Mouse (Mus musculus): ENCODE data around the gene Dpp4. TPM values are rescaled to one million over a fixed set of nuclear protein-coding genes. Genes with fewer than 3 reads are reported as not detected.

The Dpp4 gene
- polyA plus RNA-seq, 1 experiment: 1.9 TPM

DNA sequence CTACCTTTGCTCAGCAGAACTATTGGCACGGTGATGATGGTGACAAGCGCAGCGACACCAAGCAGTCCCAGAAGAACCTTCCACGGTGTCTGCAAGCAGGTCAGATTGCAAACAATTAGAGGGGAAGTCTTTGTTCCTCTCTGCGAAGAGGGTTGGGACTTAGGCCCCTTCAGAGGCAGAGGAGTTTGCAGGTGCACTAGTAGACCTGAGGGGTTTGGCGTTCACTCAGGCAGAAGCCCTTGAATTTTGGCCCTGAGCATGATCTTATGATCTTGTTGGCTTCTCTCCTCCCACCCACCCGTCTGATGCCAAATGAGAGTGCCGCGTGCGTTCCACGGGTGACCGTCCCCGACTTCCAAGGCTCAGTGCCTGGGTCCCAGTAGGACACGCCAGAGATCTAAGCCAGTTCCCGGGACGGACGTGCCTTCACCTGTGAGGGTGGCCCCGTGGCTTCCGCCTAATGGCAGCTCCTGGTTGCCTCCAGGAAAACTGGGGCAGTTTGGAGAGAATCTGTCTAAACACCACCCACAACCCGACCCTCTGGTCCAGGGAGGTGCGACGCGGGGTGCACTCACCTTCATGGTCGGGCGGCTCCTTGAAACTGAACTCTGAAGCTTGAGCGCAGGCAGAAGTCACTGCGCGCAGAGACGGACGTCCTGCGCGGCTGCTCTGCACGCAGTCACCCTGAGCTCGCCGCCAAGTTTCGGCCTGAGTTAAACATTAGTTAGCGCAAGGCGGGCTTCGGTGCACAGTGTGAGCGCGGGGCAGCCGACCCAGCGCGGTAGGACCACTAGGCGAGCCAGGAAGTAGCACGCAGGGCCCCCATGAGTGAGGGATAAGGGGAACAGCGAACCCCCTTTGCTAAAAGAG is 585 bp downstream of the Dpp4 start:
- no peak for DNase-seq (ENCODE audit: extremely low spot score in 1 of 2, low spot score in 1 of 2)

DNA sequence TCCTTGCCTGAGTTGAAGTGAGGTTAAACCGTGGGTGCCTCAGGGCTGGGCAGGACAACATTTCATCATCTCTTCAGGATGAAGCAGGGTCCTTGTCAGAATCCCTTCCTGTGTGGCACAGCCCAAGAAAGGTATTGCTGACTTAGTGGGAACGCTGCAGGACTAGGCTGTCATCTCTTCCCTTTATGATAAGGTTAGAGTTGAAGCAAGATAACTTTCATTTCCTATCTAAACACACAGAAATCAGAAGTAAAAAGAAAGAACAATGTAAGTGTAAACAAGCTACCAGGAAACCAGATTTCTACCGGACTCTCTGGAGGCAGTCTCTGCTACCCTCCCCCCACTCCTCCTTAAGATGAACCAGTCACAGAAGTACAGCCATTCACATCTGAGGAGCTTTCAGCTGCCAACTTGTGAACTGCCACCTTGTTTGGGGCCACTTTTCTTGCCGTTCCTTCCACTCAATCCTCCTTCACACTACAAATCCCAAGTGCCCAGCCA is 3.3 kb downstream of the Dpp4 start:
- DNase-seq (ENCODE audit: extremely low spot score in 1 of 2, low spot score in 1 of 2): no peak

DNA sequence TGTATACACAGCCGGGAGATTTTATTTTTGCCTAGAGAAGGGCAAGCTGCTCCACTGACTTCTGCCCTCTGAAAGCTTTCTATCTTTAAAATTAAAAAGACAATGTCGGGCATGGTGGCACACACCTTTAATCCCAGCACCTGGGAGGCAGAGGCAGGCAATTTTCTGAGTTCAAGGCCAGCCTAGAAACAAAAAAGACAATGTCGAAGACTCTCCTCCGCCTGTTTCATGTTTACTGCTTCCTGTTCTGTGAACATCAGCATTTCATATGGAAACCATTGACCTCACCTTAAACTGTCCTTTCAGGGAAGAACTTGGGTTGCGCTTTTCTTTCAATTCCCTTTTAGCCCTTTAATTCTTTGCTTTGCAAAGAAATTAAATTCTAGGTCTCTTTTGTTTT is 3.8 kb downstream of the Dpp4 start:
- no peak for DNase-seq (ENCODE audit: extremely low spot score in 1 of 2, low spot score in 1 of 2)

DNA sequence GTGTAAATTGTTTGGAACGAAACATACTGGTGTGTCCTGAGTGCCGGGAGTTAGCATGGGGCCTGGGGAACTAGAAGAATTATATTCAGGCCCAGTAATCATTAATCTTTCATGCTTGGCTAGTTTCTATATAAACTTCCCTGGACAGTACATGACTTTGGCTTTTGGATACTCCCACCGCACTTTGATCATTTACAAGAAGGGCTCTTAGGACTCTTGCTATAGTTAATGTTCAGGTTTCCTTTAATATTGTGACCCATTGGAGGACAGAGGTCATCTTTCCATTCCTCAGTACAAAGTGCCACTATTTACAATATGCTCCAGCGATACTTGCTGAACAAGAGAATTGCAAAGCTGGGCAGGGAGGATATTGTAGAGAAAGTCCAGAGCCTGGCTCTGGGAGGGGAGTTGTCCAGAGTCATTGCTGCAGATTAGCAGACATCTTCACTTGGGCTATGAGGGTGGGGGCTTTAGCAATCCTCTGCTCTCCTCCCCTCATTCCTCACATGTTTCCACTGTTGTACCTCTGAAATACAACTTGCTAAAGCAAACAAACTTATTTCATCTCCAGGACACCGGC is 8.4 kb downstream of the Dpp4 start:
- DNase-seq (ENCODE audit: extremely low spot score in 1 of 2, low spot score in 1 of 2): no peak

DNA sequence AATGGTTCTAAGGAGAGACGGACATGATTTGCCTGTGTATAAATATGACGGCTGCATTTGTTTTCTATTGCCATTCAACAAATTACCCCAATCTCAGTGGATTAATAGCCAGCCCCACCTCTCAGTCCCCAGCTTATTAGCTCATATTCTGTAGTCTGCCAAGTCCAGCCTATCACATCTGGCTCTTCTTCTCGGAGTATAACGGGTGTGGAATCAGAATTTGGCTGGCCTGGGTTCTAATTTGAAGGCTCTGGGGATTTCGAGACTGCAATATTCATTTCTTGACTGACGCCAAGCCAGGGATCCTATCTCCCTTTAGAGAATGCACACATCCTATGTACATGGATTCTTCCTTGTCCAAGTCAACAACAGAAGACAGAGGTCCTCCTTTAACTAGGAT is 11.0 kb downstream of the Dpp4 start:
- DNase-seq (ENCODE audit: extremely low spot score in 1 of 2, low spot score in 1 of 2): no peak

DNA sequence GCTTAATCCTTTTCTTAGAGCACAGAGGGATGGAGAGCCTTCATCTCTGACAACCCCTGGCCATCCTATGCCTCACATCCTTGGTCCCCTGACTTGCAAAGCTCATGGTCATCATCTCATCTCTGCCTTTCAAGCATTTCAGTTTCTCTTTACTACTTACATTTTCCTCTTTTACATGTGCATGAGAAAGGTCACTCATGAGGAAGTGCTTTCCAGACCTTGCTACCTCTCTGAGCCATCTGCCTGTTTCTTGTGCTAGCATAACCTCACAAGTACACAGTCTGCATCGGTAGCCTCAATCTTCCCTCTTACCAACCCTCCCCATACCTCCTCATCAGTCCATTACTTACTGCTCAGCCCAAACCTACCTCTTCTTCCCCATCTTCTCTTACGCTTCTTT is 12.2 kb downstream of the Dpp4 start:
- no peak for DNase-seq (ENCODE audit: extremely low spot score in 1 of 2, low spot score in 1 of 2)

DNA sequence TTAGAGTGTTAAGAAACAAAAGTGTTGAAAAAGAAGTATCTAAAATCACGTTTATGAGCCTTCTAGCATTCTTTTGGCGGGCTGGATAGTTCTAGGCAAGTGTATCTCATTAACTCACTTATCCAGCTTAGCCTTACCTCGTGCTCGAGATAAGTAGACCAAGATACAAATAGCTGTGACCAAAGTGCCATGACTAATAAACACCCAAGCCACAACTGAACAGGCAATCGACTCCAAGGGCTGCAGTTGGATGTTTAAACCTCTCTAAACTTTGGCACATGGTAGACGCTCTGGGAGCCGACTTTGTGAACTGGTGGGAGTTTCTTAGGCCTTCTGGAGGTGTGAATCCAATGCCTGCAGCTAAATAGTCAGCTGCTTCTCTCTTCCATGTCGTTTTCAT is 12.7 kb downstream of the Dpp4 start:
- DNase-seq (ENCODE audit: extremely low spot score in 1 of 2, low spot score in 1 of 2): no peak

DNA sequence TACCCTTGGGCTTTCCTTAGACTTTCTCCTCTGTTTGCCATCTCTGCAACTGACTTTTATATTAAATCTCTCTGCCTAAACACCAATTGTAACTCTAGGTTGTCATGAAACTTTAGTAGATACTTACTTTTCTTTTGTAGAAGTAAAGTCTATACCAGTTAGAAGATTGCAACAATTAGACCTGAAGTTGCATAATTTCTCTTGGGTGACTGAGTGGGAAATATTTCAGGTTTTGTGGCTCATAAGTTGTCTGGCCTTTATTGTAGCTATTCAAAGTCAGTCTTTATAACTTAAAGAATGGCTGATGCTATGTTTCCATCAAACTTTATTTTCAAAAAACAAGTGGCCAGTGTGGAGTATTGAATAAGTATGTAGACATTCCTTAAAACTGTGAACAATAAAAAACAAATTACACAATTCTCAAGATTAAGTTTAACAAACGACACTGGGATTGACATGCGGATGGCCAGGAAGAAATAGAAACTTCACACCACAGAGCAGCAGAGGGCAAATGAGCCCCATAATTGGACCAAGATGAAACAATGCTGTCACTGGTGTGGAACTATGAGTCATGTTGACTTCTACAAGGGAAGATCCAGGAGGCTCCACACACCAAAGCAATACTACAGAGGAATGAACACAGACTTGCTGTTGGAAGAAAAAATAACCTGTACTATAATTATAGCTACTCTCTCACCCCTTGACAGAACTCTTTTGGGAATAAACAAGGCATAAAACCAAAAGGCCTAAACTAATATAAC is 13.7 kb downstream of the Dpp4 start:
- no peak for DNase-seq (ENCODE audit: extremely low spot score in 1 of 2, low spot score in 1 of 2)

DNA sequence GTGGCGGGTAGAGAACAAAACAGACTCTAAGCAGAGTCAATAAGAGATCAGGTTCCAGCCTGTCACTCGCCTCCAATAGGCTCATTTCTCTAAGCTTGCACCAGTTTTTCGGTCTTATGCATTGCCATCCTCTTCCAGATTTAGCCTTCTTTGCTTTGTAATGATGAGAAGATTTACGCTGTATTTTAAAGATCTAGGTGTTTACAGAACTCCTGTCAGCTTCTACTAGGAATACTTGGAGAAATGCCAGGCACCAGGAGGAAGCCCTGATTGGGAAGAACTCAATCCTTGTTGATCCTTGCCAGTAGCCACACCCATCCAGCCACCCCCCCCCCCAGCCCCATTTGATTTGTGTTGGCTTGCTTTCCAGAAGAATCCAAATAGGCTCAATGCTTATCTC is 14.4 kb downstream of the Dpp4 start:
- DNase-seq (ENCODE audit: extremely low spot score in 1 of 2, low spot score in 1 of 2): no peak

DNA sequence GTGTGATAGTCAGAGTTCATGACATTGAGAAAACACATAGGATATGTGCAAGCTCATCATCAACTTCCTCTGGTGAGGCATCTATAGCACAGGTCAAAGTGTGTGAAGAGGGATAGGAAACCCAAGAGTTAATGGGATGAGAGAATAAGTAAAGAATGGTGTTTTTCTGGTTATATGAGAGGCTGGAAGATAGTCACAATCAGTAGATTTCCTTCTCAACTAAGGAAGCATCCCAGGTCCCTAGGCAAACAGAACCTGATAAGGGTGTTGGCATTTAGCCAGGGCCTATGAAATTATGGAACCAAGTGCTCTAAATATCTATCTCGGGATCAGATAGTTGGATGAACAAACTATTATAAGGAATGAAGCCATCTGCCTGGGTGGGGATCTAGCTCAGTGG is 15.2 kb downstream of the Dpp4 start:
- no peak for DNase-seq (ENCODE audit: extremely low spot score in 1 of 2, low spot score in 1 of 2)

DNA sequence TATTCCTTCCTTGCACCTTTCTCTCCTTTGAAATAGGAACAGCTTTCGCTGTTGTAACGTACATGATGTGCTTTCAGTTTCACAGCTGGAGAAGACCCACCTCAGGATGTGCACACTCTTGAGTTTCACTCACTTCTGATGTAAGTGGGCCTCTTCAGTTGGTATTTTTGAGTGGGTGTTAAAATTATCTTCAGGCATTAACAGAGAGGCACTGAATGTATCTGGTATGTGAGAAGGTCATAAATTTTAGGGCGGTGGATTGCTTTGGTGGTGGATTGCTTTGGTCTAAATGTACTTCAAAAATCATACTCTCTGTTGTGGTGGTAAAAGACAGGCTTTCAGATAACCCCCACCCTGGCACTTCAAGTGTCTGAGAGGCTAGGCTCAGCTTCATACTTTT is 17.2 kb downstream of the Dpp4 start:
- DNase-seq (ENCODE audit: extremely low spot score in 1 of 2, low spot score in 1 of 2): no peak

DNA sequence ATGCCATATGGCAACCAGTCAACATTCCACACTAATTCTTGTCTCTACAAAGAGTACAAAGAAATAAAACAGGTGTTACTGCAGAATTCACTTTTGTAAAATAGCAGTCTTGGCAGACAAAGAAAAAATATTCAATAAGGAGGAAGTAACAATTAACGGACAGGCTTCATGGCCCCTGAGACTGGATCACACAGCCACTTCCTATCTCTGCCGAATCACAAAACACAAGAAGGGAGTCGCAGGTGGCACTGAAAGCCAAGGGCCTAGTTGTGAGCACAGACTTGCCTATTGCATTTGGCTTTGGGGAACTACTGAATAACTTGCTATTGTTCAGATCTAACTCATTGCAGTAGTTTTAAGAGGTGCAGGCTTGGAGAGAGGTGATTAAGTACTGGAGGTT is 19.9 kb downstream of the Dpp4 start:
- DNase-seq (ENCODE audit: extremely low spot score in 1 of 2, low spot score in 1 of 2): no peak

DNA sequence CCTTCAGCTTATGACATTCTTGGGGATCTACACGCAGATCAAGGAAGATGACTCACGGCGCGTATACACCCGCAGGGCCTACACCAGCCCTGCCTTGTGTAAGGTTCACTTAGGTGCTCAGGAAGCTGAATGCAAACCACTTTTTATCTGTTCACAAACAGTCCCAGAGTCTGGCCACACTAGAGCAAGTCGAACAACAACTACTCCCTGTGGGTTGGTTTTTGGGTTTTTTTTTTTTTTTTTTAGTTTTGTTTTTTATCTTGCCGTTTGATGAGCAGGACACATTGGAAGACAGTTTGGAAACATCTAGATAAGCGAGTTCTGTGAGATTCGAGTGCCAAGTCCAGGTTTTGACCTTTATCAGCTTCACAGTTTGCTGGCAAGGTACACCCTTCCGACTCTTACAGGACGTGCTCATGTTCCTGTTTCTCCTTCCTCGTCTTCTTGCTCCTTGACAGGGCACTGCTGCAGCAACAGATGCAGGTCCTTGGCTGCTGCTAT is 21.0 kb downstream of the Dpp4 start:
- DNase-seq (ENCODE audit: extremely low spot score in 1 of 2, low spot score in 1 of 2): no peak

DNA sequence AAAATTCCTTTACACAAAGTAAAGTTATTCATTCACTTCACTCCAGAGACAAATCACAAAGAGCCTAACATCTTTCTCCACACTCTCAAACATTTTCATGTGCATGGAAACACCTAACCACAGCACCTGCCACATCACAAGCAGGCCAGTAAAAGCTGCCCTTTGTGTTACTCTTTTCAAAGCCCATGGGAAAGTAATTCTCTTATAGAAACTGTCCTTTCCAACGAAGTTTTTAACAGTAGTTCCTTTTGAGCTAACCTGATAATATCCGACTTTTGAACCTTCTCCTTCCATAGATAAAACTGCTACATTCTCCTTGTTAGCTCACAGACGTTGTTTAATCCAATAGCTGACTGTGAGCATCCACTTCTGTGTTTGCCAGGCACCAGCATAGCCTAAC is 21.7 kb downstream of the Dpp4 start:
- no peak for DNase-seq (ENCODE audit: extremely low spot score in 1 of 2, low spot score in 1 of 2)

DNA sequence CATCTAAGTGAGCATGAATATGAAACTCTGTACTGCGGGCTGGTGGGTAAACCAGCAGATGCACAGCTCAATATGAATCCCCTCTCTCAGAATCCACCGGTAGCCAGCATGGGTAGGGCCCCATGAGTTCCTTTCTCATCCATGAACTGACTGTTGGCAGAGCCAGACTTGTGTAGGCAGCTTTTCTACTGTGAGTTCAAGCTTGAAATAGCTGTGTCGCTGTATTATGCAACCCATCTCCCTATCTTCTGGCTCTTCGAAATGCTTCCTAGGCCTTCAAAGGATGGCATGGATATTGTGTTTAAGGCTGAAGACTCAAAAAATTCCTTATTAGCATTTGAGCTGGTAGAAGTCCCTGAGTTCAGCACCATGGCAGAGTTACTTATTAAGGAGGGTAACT is 23.2 kb downstream of the Dpp4 start:
- peak; percentile 38 to 54 for DNase-seq (ENCODE audit: extremely low spot score in 1 of 2, low spot score in 1 of 2)

DNA sequence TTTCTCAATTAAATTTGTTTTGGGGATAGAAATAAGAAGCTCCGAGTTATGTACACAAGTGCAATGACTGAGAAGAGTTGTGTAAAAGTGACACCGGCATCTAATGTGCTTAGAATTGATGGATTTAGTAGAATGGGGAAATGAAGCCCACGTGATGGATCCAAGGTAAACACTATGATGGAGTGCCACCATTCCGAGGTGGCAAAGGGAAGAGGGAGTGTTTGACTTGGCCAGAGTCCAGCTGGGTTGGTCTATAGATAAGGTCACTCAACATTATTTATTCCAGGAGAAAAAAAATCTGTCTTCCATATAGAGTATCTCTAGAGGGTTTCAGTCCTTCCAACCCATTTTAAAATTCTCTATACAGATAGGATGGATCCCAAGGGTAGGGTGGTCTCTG is 28.8 kb downstream of the Dpp4 start:
- no peak for DNase-seq (ENCODE audit: extremely low spot score in 1 of 2, low spot score in 1 of 2)

DNA sequence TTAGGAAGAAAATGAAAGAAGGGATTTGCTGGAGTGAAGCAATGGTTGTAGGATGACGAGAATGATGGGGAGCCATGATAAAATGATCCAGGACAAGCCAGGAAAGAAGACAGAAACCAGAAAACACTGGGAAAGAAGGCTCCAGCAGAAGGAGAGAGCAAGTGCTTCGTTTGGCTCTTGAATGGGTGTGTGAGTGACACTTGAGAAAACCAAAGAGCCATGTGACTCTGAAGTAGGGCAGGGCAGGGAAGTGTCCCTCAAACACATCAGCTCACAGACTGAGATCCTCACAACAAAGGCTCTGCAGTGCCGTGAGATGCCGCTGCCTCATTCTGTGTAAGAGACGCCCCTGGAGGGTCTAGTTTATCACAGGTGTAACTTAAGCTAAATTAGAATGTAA is 29.6 kb downstream of the Dpp4 start:
- no peak for DNase-seq (ENCODE audit: extremely low spot score in 1 of 2, low spot score in 1 of 2)

DNA sequence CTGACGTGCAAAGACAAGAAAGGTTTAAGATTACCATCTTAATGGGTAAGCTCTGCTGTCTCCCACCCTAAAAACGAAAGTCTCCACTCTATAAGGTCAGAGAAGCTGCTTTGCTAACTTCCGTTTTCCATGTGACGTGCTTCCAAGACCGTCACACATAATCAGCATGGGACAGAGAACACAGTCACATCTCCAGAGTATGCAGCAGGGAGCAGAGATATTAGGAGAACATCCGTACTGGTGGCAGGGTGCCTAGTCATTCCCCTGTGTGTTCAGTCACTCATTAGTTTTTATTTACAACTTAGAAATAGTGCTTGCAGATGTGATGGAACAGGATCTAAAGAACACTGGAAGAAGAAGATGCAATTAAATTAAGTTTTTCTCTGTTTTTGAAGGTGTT is 30.3 kb downstream of the Dpp4 start:
- DNase-seq (ENCODE audit: extremely low spot score in 1 of 2, low spot score in 1 of 2): no peak

DNA sequence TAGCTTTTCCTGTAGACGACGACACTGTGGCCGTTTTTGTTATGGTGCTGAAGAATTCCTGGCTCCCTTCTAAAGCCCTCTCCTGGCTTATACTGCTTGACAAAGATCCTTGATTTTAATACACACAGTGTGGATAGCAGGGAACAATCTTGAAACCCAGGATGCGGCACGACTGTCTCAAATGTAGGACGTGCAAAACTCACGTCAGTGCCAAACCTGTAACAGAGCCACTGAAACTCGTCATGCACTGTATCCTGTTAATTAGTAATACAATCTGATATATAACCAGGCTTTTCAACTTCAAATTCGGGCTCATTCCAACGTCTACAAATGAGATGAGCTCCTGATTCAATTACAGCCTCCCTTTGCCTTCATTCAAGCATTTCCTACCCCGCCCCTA is 38.3 kb downstream of the Dpp4 start:
- no peak for DNase-seq (ENCODE audit: extremely low spot score in 1 of 2, low spot score in 1 of 2)

DNA sequence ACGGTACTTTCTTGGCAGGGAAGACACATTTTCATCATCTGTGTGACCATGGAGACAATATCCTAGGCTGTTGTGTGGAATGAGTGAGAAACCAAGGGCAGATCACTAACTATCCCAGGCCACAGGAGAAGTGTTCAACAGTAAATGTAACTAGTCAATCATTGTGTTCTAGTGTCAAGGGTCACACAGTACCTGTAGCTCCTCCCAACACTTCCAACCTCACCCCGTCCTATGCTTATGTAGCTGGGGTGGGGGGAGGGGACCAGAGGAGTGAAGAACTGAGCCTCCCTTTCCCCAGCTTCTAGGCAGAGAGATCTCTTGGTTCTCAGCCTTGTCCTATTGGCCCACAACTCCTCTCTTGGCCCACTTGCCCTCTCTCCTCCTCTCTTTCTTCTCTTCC is 42.0 kb downstream of the Dpp4 start:
- no peak for DNase-seq (ENCODE audit: extremely low spot score in 1 of 2, low spot score in 1 of 2)

DNA sequence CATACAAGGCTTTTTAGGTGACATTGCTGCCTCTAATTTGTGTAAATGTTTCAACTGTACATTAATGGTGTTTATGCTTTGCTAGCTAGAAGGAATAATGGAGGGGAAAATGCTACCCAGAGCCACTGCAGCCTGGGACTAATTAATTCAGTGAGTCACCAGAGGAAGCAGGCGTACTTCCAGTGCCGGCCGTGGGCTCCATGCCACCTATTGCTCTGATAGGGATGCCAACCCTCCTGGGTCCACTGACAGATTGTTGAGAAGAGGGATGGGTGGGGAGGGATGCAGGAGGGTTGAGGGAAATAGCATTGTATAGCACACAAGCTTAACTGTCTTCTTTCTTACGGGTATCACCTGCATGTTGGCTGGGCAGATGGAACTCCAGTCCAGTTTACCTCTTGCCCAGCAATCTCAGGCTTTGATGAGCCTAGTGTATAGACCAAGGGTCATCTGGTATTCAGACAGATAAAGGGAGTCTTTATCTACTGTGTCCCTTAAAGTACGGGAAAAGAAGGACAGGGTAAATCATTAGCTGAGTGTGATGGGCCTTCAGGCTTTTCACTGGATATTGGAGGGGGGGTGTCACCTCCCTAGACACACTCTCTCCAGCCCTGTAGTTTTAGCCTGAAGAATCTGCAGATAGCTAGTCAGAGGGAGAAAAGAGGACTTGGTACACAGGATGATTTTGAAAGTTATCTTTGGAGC is 43.5 kb downstream of the Dpp4 start:
- no peak for DNase-seq (ENCODE audit: extremely low spot score in 1 of 2, low spot score in 1 of 2)

All from frontal cortex, adult 2 months (tissue).